Mouse (Mus musculus) forebrain, embryonic 11.5 days (tissue): Measurements from ENCODE around the gene Nfe2l1. TPM values are rescaled to one million over a fixed set of nuclear protein-coding genes. Genes with fewer than 3 reads are reported as not detected.

ENCODE experiments used
- ATAC-seq: fragments of 200-750 bp; cut with Nextera tagmentation; replicated peaks from 2 replicates; pipeline ENCODE4 v1.8.0; 2017; ENCODE audit warnings: moderate TSS enrichment; ENCODE audit not compliant: low FRiP score
- DNase-seq: peaks from one replicate; pipeline ENCODE4 v3.0.0-alpha.2; 2017; ENCODE audit warnings: low spot score
- H3K27ac ChIP-seq: fragments of 300-500 bp; sonication (generic); 2 replicates; pipeline ENCODE4 v1.5.1; 2014; ENCODE audit warnings: low read depth, low read length
- H3K27me3 ChIP-seq: fragments of 300-500 bp; sonication (generic); 2 replicates; pipeline ENCODE4 v1.6.1; 2014; ENCODE audit warnings: mild to moderate bottlenecking, low read length, mixed read lengths; ENCODE audit not compliant: control insufficient read depth, insufficient read depth
- H3K36me3 ChIP-seq: fragments of 300-500 bp; sonication (generic); 2 replicates; pipeline ENCODE4 v1.6.1; 2014; ENCODE audit warnings: mild to moderate bottlenecking, low read length, moderate library complexity, mixed read lengths; ENCODE audit not compliant: control insufficient read depth, insufficient read depth
- H3K4me1 ChIP-seq: fragments of 300-500 bp; sonication (generic); replicated peaks from 2 replicates; pipeline ENCODE4 v1.6.1; 2014; ENCODE audit warnings: low read length, mixed read lengths; ENCODE audit not compliant: control insufficient read depth, insufficient read depth
- H3K4me2 ChIP-seq: fragments of 300-500 bp; sonication (generic); 2 replicates; pipeline ENCODE4 v1.6.1; 2014; ENCODE audit warnings: low read depth, mild to moderate bottlenecking, low read length, moderate library complexity, mixed read lengths; ENCODE audit not compliant: severe bottlenecking
- H3K4me3 ChIP-seq: fragments of 300-500 bp; sonication (generic); 2 replicates; pipeline ENCODE4 v1.5.1; 2014; ENCODE audit warnings: low read depth, low read length
- H3K9ac ChIP-seq: fragments of 300-500 bp; sonication (generic); 2 replicates; pipeline ENCODE4 v1.6.1; 2014; ENCODE audit warnings: low read length
- H3K9me3 ChIP-seq: fragments of 300-500 bp; sonication (generic); 2 replicates; pipeline ENCODE4 v1.6.1; 2016; ENCODE audit warnings: low read length, mixed read lengths; ENCODE audit not compliant: control insufficient read depth
- WGBS: fragments of 180-500 bp; shearing (Covaris S2); extraction: QIAGEN DNeasy Blood & Tissue Kit; methylation state at CpG from one replicate; pipeline ENCODE4 v1.1.7; 2014; 5-methylcytosine and 5-hydroxymethylcytosine counted together
- polyA plus RNA-seq: library from polyadenylated mRNA; unstranded; fragments of >200 nt; fragmentation: Nextera tagmentation; extraction: Ambion mirVana; gene quantifications from 2 replicates; pipeline ENCODE4 v1.2.1, GENCODE M21; 2014

Gene Nfe2l1
- polyA plus RNA-seq, 1 experiment from 2014 or later = 42.9 TPM

DNA sequence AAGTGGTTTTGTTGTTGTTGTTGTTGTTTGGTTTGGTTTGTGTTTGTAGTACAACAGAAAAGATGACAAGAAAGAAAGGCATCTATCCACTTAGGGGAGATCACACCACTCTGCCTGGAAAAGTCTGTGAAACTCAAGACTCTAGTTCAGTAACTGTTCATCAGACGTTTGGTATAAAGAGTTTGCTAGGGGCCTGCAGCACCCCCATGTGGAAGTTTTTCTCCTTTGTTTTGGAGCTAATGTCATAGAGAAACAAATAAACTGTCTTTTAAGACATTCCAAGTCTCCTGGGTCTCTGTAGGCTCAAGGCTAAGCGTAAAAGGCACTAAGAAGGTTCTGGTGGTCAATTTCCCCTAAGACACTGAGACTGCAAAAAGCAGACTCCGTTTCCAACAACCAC is 53.7 kb downstream of the Nfe2l1 start:
- WGBS = 52% methylated on average over 3 of the region's 3 CpGs
- H3K4me3 ChIP-seq = no peak overlapping the region
- H3K9ac ChIP-seq = no peak overlapping the region

GRCm38 (mm10) chr11:96775665-96776064 is 54.1 kb downstream of the Nfe2l1 start:
- Histone ChIP-seq H3K36me3 (no peaks in the 10 kb centered on the region; the same call in 1 of the 2 replicates), H3K27me3 (no peaks in the 10 kb centered on the region), H3K4me3 (no peak overlapping the region), H3K4me1 (peaks cover 4% of the 10 kb centered on the region; the same call in 1 of the 2 replicates), H3K27ac (no peak overlapping the region), H3K4me2 (no peak overlapping the region), H3K9ac (no peak overlapping the region), H3K9me3 (no peaks in the 10 kb centered on the region)
- no peak for ATAC-seq
- 87% methylated on average over 7 of the region's 7 CpGs for WGBS
- DNase-seq = no peak

More for the DNA sequence above, 53.7 kb downstream of the Nfe2l1 start:
- Histone ChIP-seq H3K4me2 (no peak overlapping the region; the same call in 1 of the 2 replicates), H3K27ac (no peak overlapping the region), H3K9me3 (no peaks in the 10 kb centered on the region), H3K27me3 (no peaks in the 10 kb centered on the region), H3K36me3 (no peaks in the 10 kb centered on the region; the same call in 1 of the 2 replicates), H3K4me1 (peaks cover 4% of the 10 kb centered on the region; the same call in 1 of the 2 replicates)
- no peak for DNase-seq
- ATAC-seq = no peak

DNA sequence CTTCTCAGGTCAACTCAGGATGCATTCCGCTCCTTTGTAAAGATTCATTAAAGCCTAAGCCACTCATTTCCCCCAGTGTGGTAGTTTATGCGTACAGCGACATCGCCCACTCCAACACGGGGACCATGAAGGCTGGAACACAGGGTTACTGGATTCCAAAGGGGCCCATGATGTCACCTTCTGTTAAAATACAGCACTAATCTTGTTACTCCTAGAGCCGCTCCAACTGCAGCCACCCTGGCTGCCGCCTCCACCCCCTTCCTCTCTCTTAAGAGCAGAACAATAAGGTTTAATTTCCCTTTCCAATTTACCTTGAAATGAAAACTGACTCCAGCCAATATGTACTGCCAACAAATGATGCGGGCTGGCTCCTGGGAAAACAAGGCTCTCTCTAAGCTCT is 54.7 kb downstream of the Nfe2l1 start:
- Histone ChIP-seq H3K4me1 (peaks cover 4% of the 10 kb centered on the region; the same call in 1 of the 2 replicates), H3K27me3 (no peaks in the 10 kb centered on the region), H3K4me2 (no peak overlapping the region), H3K9me3 (no peaks in the 10 kb centered on the region), H3K36me3 (peaks cover 3% of the 10 kb centered on the region; the same call in 1 of the 2 replicates), H3K27ac (no peak overlapping the region), H3K4me3 (no peak overlapping the region), H3K9ac (no peak overlapping the region)
- ATAC-seq (no peak), DNase-seq (no peak)
- 88% methylated on average over 8 of the region's 8 CpGs for WGBS

DNA sequence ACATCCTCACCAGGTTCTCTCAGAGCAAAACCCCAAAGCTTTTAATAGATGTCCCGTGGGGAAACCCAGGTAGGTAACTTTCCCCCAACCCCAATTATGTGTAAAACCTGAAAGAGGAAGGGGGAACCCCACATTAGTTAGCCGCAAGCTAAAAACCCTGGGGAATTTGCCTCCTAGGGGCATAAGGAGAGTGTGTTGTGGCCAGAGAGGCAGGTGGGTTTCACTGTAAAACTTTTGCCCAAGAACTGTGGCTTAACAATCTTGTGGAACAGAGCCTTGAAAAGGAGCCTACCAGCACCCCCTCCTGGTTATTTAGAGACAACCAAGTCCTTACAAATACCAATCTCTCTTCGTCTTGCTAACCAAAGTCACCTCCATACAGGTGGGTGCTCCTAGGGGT is 55.2 kb downstream of the Nfe2l1 start:
- Histone ChIP-seq H3K4me3 (no peak overlapping the region), H3K9me3 (no peaks in the 10 kb centered on the region), H3K9ac (no peak overlapping the region), H3K36me3 (peaks cover 5% of the 10 kb centered on the region; the same call in 1 of the 2 replicates), H3K4me2 (no peak overlapping the region), H3K27ac (no peak overlapping the region), H3K27me3 (no peaks in the 10 kb centered on the region), H3K4me1 (peaks cover 4% of the 10 kb centered on the region; the same call in 1 of the 2 replicates)
- 79% methylated on average over 3 of the region's 3 CpGs for WGBS
- no peak for ATAC-seq
- DNase-seq = no peak

DNA sequence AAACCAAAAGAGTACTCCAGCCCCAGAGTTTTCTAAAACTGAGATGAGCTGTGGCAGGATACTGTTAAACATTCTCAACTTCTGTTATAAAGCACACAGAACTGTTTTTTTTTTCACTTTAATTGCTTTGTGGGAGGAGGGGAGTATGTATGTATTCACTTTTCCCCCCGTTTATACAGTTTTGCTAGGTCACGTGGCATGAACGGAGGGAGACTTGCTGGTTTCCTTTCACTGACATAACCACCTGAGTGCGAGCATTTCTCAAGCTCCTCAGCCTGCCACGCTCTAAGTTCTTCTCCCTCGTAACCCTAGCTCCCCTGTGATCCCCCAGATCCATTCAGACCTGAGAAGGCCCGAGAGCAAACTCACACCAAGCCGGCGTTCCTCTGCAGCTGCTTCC is 57.4 kb downstream of the Nfe2l1 start:
- Histone ChIP-seq H3K9ac (no peak overlapping the region), H3K36me3 (peaks cover 5% of the 10 kb centered on the region; the same call in 1 of the 2 replicates), H3K4me2 (no peak overlapping the region), H3K27ac (no peak overlapping the region), H3K4me3 (no peak overlapping the region), H3K9me3 (no peaks in the 10 kb centered on the region), H3K27me3 (no peaks in the 10 kb centered on the region), H3K4me1 (peaks cover 11% of the 10 kb centered on the region; the same call in 1 of the 2 replicates)
- 92% methylated on average over 9 of the region's 9 CpGs for WGBS
- DNase-seq (no peak), ATAC-seq (no peak)

- no peak overlapping the region for H3K9ac ChIP-seq
Observed at GRCm38 (mm10) chr11:96771274-96771975, 58.3 kb downstream of the Nfe2l1 start.

GRCm38 (mm10) chr11:96768240-96768639 is 61.5 kb downstream of the Nfe2l1 start:
- H3K27ac ChIP-seq = peak overlapping the region; percentile 81
- H3K27me3 ChIP-seq = no peaks in the 10 kb centered on the region
- no peak overlapping the region for H3K4me3 ChIP-seq
- WGBS = 65% methylated on average over 9 of the region's 9 CpGs
- no peaks in the 10 kb centered on the region for H3K9me3 ChIP-seq
- H3K4me1 ChIP-seq = peaks cover 23% of the 10 kb centered on the region; the same call in 1 of the 2 replicates
- peaks cover 5% of the 10 kb centered on the region; the same call in 1 of the 2 replicates for H3K36me3 ChIP-seq
- DNase-seq = no peak
- no peak for ATAC-seq
- H3K9ac ChIP-seq = peak overlapping the region; percentile 16
- no peak overlapping the region for H3K4me2 ChIP-seq

More at GRCm38 (mm10) chr11:96771274-96771975, 58.3 kb downstream of the Nfe2l1 start:
- peaks cover 19% of the 10 kb centered on the region; the same call in 1 of the 2 replicates for H3K4me1 ChIP-seq
- no peaks in the 10 kb centered on the region for H3K27me3 ChIP-seq
- no peak overlapping the region for H3K4me2 ChIP-seq
- ATAC-seq (no peak), DNase-seq (no peak)
- 96% methylated on average over 9 of the region's 9 CpGs for WGBS
- H3K9me3 ChIP-seq = no peaks in the 10 kb centered on the region
- peaks cover 5% of the 10 kb centered on the region; the same call in 1 of the 2 replicates for H3K36me3 ChIP-seq
- H3K4me3 ChIP-seq = no peak overlapping the region
- H3K27ac ChIP-seq = no peak overlapping the region
